Mouse (Mus musculus): ENCODE results near the gene Nup188.

DNA sequence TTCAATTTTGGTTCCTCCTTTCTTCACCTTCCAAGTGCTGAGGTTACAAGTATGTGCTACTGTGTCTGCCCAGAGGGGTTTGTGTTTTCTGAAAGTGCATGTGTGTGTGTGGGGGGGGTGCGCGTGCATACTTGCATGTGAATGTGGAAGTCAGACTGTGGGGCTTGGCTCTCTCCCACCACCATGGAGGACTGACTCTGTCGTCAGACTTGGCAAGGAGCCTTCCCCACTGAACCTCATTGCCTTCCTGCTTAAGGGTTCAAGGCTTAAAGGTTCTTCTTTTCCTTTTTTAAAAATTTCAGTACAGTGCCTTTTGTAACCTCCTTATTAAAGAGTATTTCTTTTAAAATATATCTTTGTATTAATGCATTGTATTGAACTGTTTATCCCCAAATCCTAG is 42.6 kb downstream of the Nup188 start:
- TF ChIP-seq CTCF (IDR thresholded peaks at IDR 0.05; ENCODE audit: low read depth) (no peak), EP300 (optimal IDR thresholded peaks at IDR 0.05) (no peak)

Measured in stomach, postnatal 0 days (tissue).